Mouse (Mus musculus): Measurements from ENCODE around the gene Ift20.
"Not testable (repeated sequence)": the region's sequence is repeated elsewhere in the genome, so short reads cannot be mapped to it uniquely, and the experiment has no call there.

Gene Ift20

DNA sequence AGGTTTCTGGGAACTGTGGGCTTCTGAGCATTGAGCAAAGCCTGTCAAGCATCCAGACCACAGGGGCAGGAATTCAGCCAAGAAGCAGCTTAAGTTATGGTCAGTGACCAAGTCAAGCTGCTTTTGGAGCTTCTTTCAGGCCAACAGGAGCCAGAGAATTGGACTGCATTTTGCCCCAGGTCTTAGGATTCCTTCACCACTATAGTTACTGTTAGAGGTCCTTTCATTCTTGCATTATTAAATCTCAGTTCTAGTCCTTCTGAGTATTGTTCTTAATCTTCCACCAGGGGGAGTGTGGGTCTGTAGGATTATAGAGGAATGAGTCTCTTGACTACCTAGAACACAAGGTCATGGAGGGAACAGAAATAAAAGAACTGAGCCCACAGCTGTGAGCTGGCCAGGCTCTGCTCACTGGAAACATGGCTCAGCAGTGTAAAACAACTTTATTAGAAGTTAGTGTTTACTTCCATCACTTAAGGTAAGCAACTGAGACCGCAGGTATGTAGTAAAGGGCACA lies 13.6 kb upstream of the Ift20 start:
- DNase-seq (ENCODE audit: extremely low read depth, insufficient read length, low spot score) = peak; percentile 51

DNA sequence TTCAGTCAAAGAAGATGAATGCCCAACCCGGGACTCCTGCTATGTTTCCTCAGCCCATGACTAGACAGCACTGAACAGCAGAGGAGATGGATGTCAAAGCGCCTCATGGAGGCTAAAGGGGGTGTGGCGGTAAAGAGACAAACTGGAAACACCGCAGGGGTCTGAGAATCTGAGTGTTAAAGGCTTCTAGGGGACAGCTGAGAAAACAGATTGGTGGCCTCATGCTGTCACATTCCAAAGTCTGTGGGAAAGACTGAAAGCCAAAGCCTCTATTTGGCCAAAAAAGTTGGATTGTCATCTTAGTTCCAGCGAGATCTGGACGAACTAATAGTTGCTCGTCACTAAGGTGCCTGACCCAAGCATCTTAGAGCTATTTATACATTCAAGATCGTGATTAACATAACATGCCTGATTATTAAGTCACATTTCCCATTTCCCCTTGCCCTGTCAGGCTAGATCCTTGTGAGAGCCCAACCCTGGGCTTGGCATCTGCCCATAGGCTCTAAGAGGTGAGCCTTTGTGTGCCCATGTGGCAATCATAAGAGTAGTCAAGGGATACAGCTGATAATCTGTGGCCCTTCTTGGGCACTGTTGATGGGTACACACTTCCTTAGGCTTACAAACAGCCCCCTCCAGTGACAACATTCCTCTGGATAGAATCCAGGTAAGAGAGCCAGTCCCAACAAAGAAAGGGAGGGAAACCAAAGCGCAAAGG lies 12.8 kb upstream of the Ift20 start:
- DNase-seq (ENCODE audit: extremely low read depth, insufficient read length, low spot score) = no peak

- no peak for DNase-seq (ENCODE audit: extremely low read depth, insufficient read length, low spot score)
These were observed 11.3 kb upstream of the Ift20 start for GRCm38 (mm10) chr11:78524838-78525237.

DNA sequence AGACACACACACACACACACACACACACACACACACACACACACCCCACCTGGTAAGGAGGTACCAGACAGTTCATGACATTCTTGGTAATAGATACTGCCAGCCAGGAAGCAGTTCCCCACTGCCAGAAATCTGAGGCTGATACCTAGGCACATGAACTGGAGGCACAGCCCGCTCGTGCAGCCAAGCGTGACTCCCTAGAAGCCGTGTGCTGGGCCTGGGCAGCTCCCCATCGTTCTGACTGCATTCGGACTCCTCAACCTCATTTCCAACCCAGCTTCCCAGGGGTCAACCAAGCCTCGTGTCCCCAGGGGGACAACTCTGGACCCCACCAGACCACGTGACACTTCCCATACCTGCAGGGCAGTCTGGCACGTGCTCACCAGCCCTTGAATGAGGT lies 7.4 kb upstream of the Ift20 start:
- DNase-seq (ENCODE audit: extremely low read depth, insufficient read length, low spot score) = no peak

DNA sequence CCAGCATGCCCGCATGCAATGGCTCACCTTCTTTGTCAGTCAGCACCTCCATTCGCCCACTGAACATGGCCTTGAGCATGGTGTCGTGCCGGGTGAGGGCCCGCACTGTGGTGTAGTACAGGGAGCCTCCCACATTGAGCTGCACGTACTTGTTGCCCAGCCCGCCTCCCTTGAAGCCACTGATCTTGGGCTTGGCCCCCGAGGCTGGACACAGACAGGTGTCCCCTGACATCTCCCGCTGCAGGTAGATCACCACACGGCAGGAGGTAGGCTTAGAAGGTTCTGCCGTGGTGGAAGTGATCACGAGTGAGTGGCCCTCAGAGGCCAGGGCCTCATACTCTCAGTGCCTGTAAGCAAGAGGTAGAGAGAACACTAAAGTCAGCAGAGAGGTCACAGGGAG lies 6.2 kb upstream of the Ift20 start:
- DNase-seq (ENCODE audit: extremely low read depth, insufficient read length, low spot score) = no peak

DNA sequence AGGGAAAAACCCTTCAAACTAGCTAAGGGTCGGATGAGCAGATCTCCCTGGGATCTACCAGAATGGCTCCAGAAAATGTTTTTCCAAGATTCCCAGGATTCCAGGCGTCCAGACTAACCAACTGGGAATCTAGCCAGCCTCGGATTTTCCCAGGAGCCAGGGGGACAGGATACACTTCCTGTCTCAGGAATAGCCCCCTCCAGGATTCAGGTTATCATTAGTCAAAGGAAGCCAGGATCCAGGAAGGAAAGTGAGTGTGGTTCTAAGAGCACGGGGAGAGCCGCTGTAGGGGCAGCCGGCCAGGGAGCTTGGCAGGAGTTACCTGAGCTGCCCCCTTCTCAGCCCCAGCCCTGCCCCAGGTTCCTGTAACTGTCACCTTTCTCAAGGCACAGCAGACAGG lies 5.1 kb upstream of the Ift20 start:
- DNase-seq (ENCODE audit: extremely low read depth, insufficient read length, low spot score) = no peak

DNA sequence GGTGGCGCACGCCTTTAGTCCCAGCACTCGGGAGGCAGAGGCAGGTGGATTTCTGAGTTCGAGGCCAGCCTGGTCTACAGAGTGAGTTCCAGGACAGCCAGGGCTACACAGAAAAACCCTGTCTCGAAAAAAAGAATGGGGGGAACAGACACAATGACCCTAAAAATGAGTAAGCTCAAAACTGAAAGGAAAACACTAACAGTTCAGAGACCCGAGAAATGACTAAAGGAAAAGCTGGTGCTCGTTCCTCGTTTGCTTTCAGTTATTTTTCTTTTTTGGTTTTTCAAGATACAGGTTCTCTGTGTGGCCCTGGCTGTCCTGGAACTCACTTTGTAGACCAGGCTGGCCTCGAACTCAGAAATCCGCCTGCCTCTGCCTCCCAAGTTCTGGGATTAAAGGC lies 4.6 kb upstream of the Ift20 start:
- DNase-seq (ENCODE audit: extremely low read depth, insufficient read length, low spot score) = not testable (repeated sequence)

GRCm38 (mm10) chr11:78534516-78534915 lies 1.6 kb upstream of the Ift20 start:
- DNase-seq (ENCODE audit: extremely low read depth, insufficient read length, low spot score) = no peak

- DNase-seq (ENCODE audit: extremely low read depth, insufficient read length, low spot score) = peak; percentile 55
These were observed 633 bp upstream of the Ift20 start for GRCm38 (mm10) chr11:78535376-78536079.

DNA sequence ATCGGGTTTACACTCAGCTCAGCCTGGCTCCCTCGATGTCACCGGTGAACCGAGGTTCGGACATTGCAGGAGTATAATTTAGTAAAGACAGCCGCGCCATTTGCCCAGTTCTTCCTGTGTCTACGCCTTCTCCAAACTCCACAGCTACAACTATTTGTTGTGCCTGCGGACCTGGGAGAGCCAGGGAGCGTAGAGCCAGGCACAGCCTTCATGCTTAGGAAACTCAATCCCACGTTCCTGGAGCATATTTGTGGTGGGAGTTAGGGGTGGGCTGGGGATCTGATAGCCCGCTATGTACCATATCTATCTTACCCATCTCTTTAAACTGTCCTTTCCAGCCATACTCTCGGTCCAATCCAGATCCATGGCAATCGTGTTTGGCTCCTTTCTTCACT lies 526 bp downstream of the Ift20 start:
- no peak for DNase-seq (ENCODE audit: extremely low read depth, insufficient read length, low spot score)

DNA sequence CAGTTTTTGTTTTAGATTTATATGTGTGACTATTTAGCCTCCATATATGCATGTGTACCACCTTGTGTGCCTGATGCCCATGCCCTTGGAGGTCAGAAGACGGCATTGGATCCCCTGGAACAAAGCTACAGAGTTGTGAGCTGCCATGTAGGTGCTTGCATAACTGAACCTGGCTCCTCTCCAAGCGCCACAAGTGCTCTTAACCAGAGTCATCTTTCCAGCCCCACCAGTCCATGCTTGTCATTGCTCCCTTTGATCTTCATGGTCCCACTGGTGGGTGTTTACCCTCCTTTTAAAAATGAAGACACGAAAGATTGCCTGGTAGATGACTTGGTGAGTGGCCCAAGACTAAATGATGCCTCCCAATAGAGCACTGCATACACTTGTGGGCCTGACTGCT lies 4.2 kb downstream of the Ift20 start:
- no peak for DNase-seq (ENCODE audit: extremely low read depth, insufficient read length, low spot score)

- no peak for DNase-seq (ENCODE audit: extremely low read depth, insufficient read length, low spot score)
These were observed 8.4 kb downstream of the Ift20 start for GRCm38 (mm10) chr11:78544449-78545111.

- DNase-seq (ENCODE audit: extremely low read depth, insufficient read length, low spot score) = no peak
These were observed 9.0 kb downstream of the Ift20 start for GRCm38 (mm10) chr11:78545181-78545580.

- no peak for DNase-seq (ENCODE audit: extremely low read depth, insufficient read length, low spot score)
These were observed 11.7 kb downstream of the Ift20 start for GRCm38 (mm10) chr11:78547718-78548460.

DNA sequence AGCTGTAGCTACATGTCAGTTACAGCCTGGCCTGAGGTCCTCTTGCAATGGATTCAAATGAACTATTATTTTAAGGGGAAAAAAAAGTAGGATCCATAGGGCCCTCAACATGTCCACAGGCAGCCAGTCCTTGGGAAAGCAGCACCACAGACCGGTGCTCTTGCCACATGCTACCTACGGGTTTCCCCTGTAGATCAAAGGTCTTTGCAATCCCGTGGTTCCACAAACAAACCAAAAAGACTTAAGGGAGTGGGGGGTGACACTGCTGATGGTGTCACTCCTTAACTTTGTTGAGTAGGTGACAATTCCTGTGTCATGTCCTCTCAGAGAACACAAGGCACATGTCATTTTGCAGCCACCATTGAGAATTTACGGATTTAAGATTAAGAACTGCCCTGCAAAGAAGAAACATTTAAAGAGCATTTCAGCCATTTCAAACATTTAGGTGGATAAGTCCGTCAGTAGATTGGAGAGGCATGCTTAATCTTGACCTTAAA lies 13.4 kb downstream of the Ift20 start:
- no peak for DNase-seq (ENCODE audit: extremely low read depth, insufficient read length, low spot score)

DNA sequence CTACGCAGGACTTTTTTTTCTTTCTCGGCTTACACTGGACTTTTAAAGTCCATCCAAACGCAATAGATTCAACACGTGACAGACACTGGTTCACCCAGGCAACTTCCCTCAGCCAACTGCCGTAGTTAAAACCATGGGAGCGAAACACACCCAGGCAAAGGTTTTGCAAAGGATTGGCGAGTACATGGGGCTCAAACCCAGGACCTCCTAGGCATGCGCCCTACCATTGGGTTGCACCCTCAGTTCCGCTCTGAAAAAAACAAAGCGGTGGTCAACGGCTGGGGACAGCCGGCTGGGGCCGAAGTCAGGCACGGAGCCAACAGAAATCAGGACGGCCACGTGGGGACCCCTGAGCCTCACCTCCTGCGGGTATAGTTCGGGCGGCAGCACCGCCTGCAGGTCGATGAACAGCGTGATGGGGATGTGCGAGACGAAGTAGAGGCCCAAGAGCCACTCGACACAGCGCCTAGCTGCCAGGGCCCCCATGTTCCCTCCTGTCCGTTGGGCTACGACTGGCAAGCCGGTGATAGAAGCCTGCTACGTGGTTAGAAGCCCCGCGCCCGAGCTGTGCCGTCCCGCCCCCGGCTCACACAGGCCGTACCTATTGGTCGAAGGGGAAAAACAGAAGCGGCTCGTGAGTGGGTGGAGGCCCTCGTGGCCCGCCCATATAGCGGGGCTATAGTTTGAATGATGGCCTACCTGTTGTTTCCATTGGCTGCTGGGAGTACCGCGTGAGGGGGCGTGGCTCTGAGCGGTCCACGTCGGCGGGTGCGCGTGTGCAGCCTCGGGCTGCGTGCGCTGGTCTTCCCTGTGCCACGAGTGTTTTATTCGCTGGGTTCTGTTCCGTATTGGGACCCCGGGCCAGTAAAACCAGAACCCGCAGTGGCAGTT lies 14.3 kb downstream of the Ift20 start, which contains the start of gene Tmem97:
Tmem97 (minus strand) TSS at position 610 of the 891 bp plus-strand sequence.
- DNase-seq (ENCODE audit: extremely low read depth, insufficient read length, low spot score) = peak; percentile 97

GRCm38 (mm10) chr11:78551059-78551398 lies 14.9 kb downstream of the Ift20 start:
- no peak for DNase-seq (ENCODE audit: extremely low read depth, insufficient read length, low spot score)

DNA sequence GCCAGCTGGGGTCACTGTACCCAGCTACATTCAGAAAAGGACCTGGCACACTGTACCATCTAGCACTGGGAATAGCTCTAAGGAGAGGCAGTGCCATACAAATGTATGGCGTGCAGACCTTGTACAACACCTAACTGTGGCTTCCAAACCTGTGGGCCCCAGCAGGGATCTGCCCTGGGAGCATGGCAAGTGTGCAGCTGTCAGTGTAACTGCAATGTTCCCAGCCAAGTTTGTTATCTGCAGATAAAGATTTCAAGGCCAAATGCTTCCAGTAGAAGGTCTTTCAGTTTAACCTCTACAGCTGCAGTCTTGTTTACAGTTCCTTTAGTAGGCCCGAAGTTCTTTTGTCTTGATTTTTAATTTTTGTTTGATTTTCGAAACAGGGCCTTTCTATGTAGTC lies 19.5 kb downstream of the Ift20 start:
- no peak for DNase-seq (ENCODE audit: extremely low read depth, insufficient read length, low spot score)

GRCm38 (mm10) chr11:78556070-78556469 lies 19.9 kb downstream of the Ift20 start:
- no peak for DNase-seq (ENCODE audit: extremely low read depth, insufficient read length, low spot score)

DNA sequence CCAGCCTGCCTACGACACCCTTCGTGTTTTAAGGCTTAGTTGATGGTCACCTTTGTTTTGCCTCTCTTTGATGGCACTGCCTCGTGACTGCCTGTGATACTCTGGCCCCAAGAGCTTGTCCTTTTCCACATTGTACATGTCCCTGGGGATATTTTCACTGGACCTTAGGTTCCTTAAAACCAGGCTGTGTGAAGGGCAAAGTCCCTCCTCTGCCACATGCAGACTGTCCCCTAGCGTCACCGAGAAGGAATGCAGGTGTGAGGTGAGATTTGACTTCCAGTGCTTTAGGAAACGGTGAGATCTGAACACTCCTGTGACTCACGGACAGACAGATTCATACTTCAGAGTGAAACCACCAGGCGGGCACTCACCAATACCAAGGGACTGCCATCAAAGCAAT lies 21.1 kb downstream of the Ift20 start:
- DNase-seq (ENCODE audit: extremely low read depth, insufficient read length, low spot score) = no peak
